Mouse (Mus musculus) T-helper 2 cell (primary cell): ENCODE measurements around the gene Sox8.

ENCODE experiments used
- in situ Hi-C: fragments of 300-600 bp; cut with MboI, MseI; formaldehyde crosslinking; loops from one replicate; pipeline ENCODE4 v1.15.1; 2025; ENCODE audit warnings: high pct_unique_total_duplicates

The Sox8 gene

GRCm38 (mm10) chr17:25570648-25571452 lies at the start of gene Sox8:
Gene Sox8, minus strand, starts transcription at chr17:25570686.
- in situ Hi-C loops: no loop called here

GRCm38 (mm10) chr17:25618508-25619056 lies 48.1 kb upstream of the Sox8 start:
- in situ Hi-C loops: no loop called here

GRCm38 (mm10) chr17:25614723-25615510 lies 44.4 kb upstream of the Sox8 start:
- in situ Hi-C loops: no loop called here

GRCm38 (mm10) chr17:25613323-25613722 lies 42.8 kb upstream of the Sox8 start:
- in situ Hi-C loops: no loop called here

- in situ Hi-C loops: no loop called here
Measured at GRCm38 (mm10) chr17:25612537-25612936, 42.1 kb upstream of the Sox8 start.

GRCm38 (mm10) chr17:25610151-25610550 lies 39.7 kb upstream of the Sox8 start:
- in situ Hi-C loops: no loop called here

GRCm38 (mm10) chr17:25609506-25609828 lies 39.0 kb upstream of the Sox8 start:
- in situ Hi-C loops: no loop called here

- in situ Hi-C loops: no loop called here
Measured at GRCm38 (mm10) chr17:25608821-25609505, 38.5 kb upstream of the Sox8 start.

GRCm38 (mm10) chr17:25608137-25608785 lies 37.8 kb upstream of the Sox8 start:
- in situ Hi-C loops: no loop called here

- in situ Hi-C loops: no loop called here
Measured at GRCm38 (mm10) chr17:25604234-25604633, 33.7 kb upstream of the Sox8 start.

GRCm38 (mm10) chr17:25602366-25602765 lies 31.9 kb upstream of the Sox8 start:
- in situ Hi-C loops: no loop called here

- in situ Hi-C loops: no loop called here
Measured at GRCm38 (mm10) chr17:25597537-25597936, 27.1 kb upstream of the Sox8 start.

GRCm38 (mm10) chr17:25595495-25595894 lies 25.0 kb upstream of the Sox8 start:
- in situ Hi-C loops: no loop called here

- in situ Hi-C loops: no loop called here
Measured at GRCm38 (mm10) chr17:25593411-25594261, 23.1 kb upstream of the Sox8 start.

GRCm38 (mm10) chr17:25592336-25592735 lies 21.9 kb upstream of the Sox8 start:
- in situ Hi-C loops: no loop called here

GRCm38 (mm10) chr17:25590985-25591384 lies 20.5 kb upstream of the Sox8 start:
- in situ Hi-C loops: no loop called here

- in situ Hi-C loops: no loop called here
Measured at GRCm38 (mm10) chr17:25590068-25590467, 19.6 kb upstream of the Sox8 start.

- in situ Hi-C loops: no loop called here
Measured at GRCm38 (mm10) chr17:25584646-25585045, 14.2 kb upstream of the Sox8 start.

- in situ Hi-C loops: no loop called here
Measured at GRCm38 (mm10) chr17:25583858-25584257, 13.4 kb upstream of the Sox8 start.

- in situ Hi-C loops: no loop called here
Measured at GRCm38 (mm10) chr17:25583099-25583498, 12.6 kb upstream of the Sox8 start.

- in situ Hi-C loops: no loop called here
Measured at GRCm38 (mm10) chr17:25582076-25582475, 11.6 kb upstream of the Sox8 start.
